Mouse (Mus musculus): ENCODE results near the gene Gm7298. TPM values are rescaled to one million over a fixed set of nuclear protein-coding genes. Genes with fewer than 3 reads are reported as not detected.
"Not testable (repeated sequence)": the region's sequence is repeated elsewhere in the genome, so short reads cannot be mapped to it uniquely, and the experiment has no call there.

Gene Gm7298
- not detected for total RNA-seq (2021)
- long read RNA-seq, experiment 1 = 0 reads
- long read RNA-seq, experiment 2 = 0 reads

- DNase-seq = no peak
Observed at GRCm38 (mm10) chr6:121732632-121733031, at the start of gene Gm7298. Gene Gm7298 (plus strand): TSS chr6:121732932.

DNA sequence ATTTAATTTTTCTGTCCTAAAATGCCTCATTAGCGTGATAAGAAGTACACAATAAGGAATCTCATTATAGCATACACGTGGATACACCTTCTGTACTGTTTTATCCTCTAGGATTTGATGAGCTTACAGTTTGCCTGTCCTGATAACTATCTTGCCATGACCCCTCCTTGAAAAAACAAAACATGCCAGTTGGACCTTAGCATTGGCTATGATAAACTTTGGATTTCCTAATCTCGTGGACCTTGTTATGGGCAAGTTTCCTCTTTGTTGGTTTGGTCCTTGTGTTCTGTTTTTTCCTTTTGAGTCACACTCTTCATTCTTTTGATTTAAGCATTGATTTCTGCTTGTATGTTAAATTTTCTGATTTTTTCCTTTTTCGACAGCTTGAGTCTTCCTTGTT is 95.3 kb downstream of the Gm7298 start:
- DNase-seq = no peak

GRCm38 (mm10) chr6:121836361-121836760 is 103.6 kb downstream of the Gm7298 start:
- DNase-seq = no peak

GRCm38 (mm10) chr6:121838271-121838670 is 105.5 kb downstream of the Gm7298 start, which contains the start of gene Mug1:
Gene Mug1 (plus strand): TSS chr6:121838541.
- DNase-seq = not testable (repeated sequence)

Other genes starting within 250 kb of the Gm7298 start
- under 1 TPM in 1 of 2 experiments, not detected in 1; 0.05 TPM for gene A2m, start 97.6 kb upstream of the Gm7298 start, total RNA-seq (2021)
- gene Mug1, start 105.6 kb downstream of the Gm7298 start, total RNA-seq (2021) = not detected